Mouse (Mus musculus): ENCODE results near the gene Zcchc4. TPM values are rescaled to one million over a fixed set of nuclear protein-coding genes. Genes with fewer than 3 reads are reported as not detected.
"Not testable (repeated sequence)": the region's sequence is repeated elsewhere in the genome, so short reads cannot be mapped to it uniquely, and the experiment has no call there.

Zcchc4 gene
- polyA plus RNA-seq, 1 experiment from 2014 or later: 22.0 TPM

- H3K9me3 ChIP-seq: no peaks in the 10 kb centered on the region
- peaks cover 28% of the 10 kb centered on the region for H3K36me3 ChIP-seq
- no peaks in the 10 kb centered on the region for H3K4me1 ChIP-seq
- H3K4me2 ChIP-seq (replicated peaks): no peak overlapping the region
- no peak overlapping the region for H3K4me3 ChIP-seq
- H3K9ac ChIP-seq: no peak overlapping the region
- no peaks in the 10 kb centered on the region for H3K27me3 ChIP-seq
- no peak overlapping the region for H3K27ac ChIP-seq
- 83% methylated on average over 6 of the region's 6 CpGs for WGBS
- no peak for ATAC-seq (ENCODE audit: low FRiP score, low read depth)
Observed at GRCm38 (mm10) chr5:52755989-52756388, 19.2 kb upstream of the Zcchc4 start.

- Histone ChIP-seq H3K4me1 (no peaks in the 10 kb centered on the region), H3K9me3 (no peaks in the 10 kb centered on the region), H3K27me3 (no peaks in the 10 kb centered on the region), H3K4me3 (no peak overlapping the region), H3K27ac (no peak overlapping the region; the same call in 1 of the 2 replicates), H3K36me3 (peaks cover 40% of the 10 kb centered on the region), H3K9ac (no peak overlapping the region), H3K4me2 (replicated peaks) (no peak overlapping the region)
- no peak for ATAC-seq (ENCODE audit: low FRiP score, low read depth)
- WGBS: 79% methylated on average over 7 of the region's 7 CpGs
Observed at GRCm38 (mm10) chr5:52762586-52762985, 12.6 kb upstream of the Zcchc4 start.

- Histone ChIP-seq H3K9me3 (no peaks in the 10 kb centered on the region), H3K4me2 (replicated peaks) (no peak overlapping the region), H3K4me1 (no peaks in the 10 kb centered on the region), H3K36me3 (peaks cover 14% of the 10 kb centered on the region), H3K27ac (no peak overlapping the region), H3K9ac (no peak overlapping the region), H3K4me3 (no peak overlapping the region), H3K27me3 (no peaks in the 10 kb centered on the region)
- ATAC-seq (ENCODE audit: low FRiP score, low read depth): no peak
- WGBS: 82% methylated on average over 5 of the region's 5 CpGs
Observed at GRCm38 (mm10) chr5:52774267-52774666, 942 bp upstream of the Zcchc4 start.

GRCm38 (mm10) chr5:52776466-52777354 lies 1.5 kb downstream of the Zcchc4 start:
- H3K27ac ChIP-seq; H3K36me3 ChIP-seq; H3K4me3 ChIP-seq; H3K27me3 ChIP-seq; H3K4me1 ChIP-seq; H3K9ac ChIP-seq; H3K4me2 ChIP-seq (replicated peaks); ATAC-seq (ENCODE audit: low FRiP score, low read depth); H3K9me3 ChIP-seq: not testable (repeated sequence)
- WGBS: 87% methylated on average over 8 of the region's 8 CpGs

- Histone ChIP-seq H3K9me3 (no peaks in the 10 kb centered on the region), H3K9ac (peak overlapping the region; percentile 87), H3K27me3 (no peaks in the 10 kb centered on the region), H3K36me3 (peaks cover 14% of the 10 kb centered on the region), H3K4me3 (peak overlapping the region; percentile 88), H3K27ac (peak overlapping the region; percentile 73; the same call in 1 of the 2 replicates), H3K4me2 (replicated peaks) (peak overlapping the region; percentile 65), H3K4me1 (no peaks in the 10 kb centered on the region)
- WGBS: 5% methylated on average over 35 of the region's 37 CpGs
- peak; percentile 95 for ATAC-seq (ENCODE audit: low FRiP score, low read depth)
Observed at GRCm38 (mm10) chr5:52782523-52783250, 7.5 kb downstream of the Zcchc4 start.

- H3K27me3 ChIP-seq: no peaks in the 10 kb centered on the region
- H3K9me3 ChIP-seq: no peaks in the 10 kb centered on the region
- H3K4me3 ChIP-seq: peak overlapping the region; percentile 88
- H3K4me1 ChIP-seq: no peaks in the 10 kb centered on the region
- WGBS: 0% methylated on average over 9 of the region's 9 CpGs
- peak overlapping the region; percentile 65 for H3K4me2 ChIP-seq (replicated peaks)
- peak overlapping the region; percentile 73; the same call in 1 of the 2 replicates for H3K27ac ChIP-seq
- peaks cover 14% of the 10 kb centered on the region for H3K36me3 ChIP-seq
- peak; percentile 72; the same call in 1 of the 2 replicates for ATAC-seq (ENCODE audit: low FRiP score, low read depth)
- peak overlapping the region; percentile 87 for H3K9ac ChIP-seq
Observed at GRCm38 (mm10) chr5:52783251-52783620, 8.0 kb downstream of the Zcchc4 start.

- no peaks in the 10 kb centered on the region for H3K9me3 ChIP-seq
- H3K4me2 ChIP-seq (replicated peaks): peak overlapping the region; percentile 65
- H3K36me3 ChIP-seq: peaks cover 19% of the 10 kb centered on the region
- H3K9ac ChIP-seq: no peak overlapping the region
- 0 out of 2 replicates have a peak overlapping the region, but pooled peaks have one; percentile 88 for H3K4me3 ChIP-seq
- ATAC-seq (ENCODE audit: low FRiP score, low read depth): no peak
- no peaks in the 10 kb centered on the region for H3K4me1 ChIP-seq
- WGBS: 68% methylated on average over 2 of the region's 2 CpGs
- no peak overlapping the region for H3K27ac ChIP-seq
- no peaks in the 10 kb centered on the region for H3K27me3 ChIP-seq
Observed at GRCm38 (mm10) chr5:52783957-52784356, 8.7 kb downstream of the Zcchc4 start.

GRCm38 (mm10) chr5:52786556-52787322 lies 11.5 kb downstream of the Zcchc4 start:
- Histone ChIP-seq H3K27me3 (no peaks in the 10 kb centered on the region), H3K9ac (no peak overlapping the region), H3K4me2 (replicated peaks) (no peak overlapping the region), H3K36me3 (peaks cover 29% of the 10 kb centered on the region), H3K9me3 (no peaks in the 10 kb centered on the region), H3K4me3 (no peak overlapping the region), H3K27ac (no peak overlapping the region), H3K4me1 (no peaks in the 10 kb centered on the region)
- no peak for ATAC-seq (ENCODE audit: low FRiP score, low read depth)
- 85% methylated on average over 7 of the region's 7 CpGs for WGBS

- H3K4me3 ChIP-seq: no peak overlapping the region
- ATAC-seq (ENCODE audit: low FRiP score, low read depth): no peak
Observed at GRCm38 (mm10) chr5:52793230-52793629, 18.0 kb downstream of the Zcchc4 start.

GRCm38 (mm10) chr5:52794109-52794508 lies 18.9 kb downstream of the Zcchc4 start:
- H3K27me3 ChIP-seq: no peaks in the 10 kb centered on the region
- no peak overlapping the region for H3K9ac ChIP-seq
- WGBS: 92% methylated on average over 9 of the region's 9 CpGs

More at GRCm38 (mm10) chr5:52793230-52793629, 18.0 kb downstream of the Zcchc4 start:
- Histone ChIP-seq H3K27ac (no peak overlapping the region), H3K36me3 (peaks cover 40% of the 10 kb centered on the region), H3K4me2 (replicated peaks) (no peak overlapping the region), H3K4me1 (no peaks in the 10 kb centered on the region), H3K9me3 (no peaks in the 10 kb centered on the region), H3K9ac (no peak overlapping the region), H3K27me3 (no peaks in the 10 kb centered on the region)
- whole genome bisulfite sequencing: 93% methylated on average over 9 of the region's 9 CpGs

GRCm38 (mm10) chr5:52799274-52799985 lies 24.2 kb downstream of the Zcchc4 start:
- H3K27me3 ChIP-seq: no peaks in the 10 kb centered on the region
- H3K4me3 ChIP-seq: no peak overlapping the region
- H3K9ac ChIP-seq: no peak overlapping the region
- H3K9me3 ChIP-seq: no peaks in the 10 kb centered on the region
- no peak overlapping the region for H3K27ac ChIP-seq
- H3K4me1 ChIP-seq: no peaks in the 10 kb centered on the region
- 89% methylated on average over 12 of the region's 12 CpGs for WGBS
- no peak overlapping the region for H3K4me2 ChIP-seq (replicated peaks)
- no peak for ATAC-seq (ENCODE audit: low FRiP score, low read depth)
- H3K36me3 ChIP-seq: peaks cover 41% of the 10 kb centered on the region

More at GRCm38 (mm10) chr5:52794109-52794508, 18.9 kb downstream of the Zcchc4 start:
- H3K4me2 ChIP-seq (replicated peaks): no peak overlapping the region
- H3K27ac ChIP-seq: no peak overlapping the region
- H3K36me3 ChIP-seq: peaks cover 38% of the 10 kb centered on the region
- no peaks in the 10 kb centered on the region for H3K4me1 ChIP-seq
- H3K9me3 ChIP-seq: no peaks in the 10 kb centered on the region
- no peak for ATAC-seq (ENCODE audit: low FRiP score, low read depth)
- no peak overlapping the region for H3K4me3 ChIP-seq
